Mouse (Mus musculus): Measurements from ENCODE around the gene Fam129b. TPM values are rescaled to one million over a fixed set of nuclear protein-coding genes. Genes with fewer than 3 reads are reported as not detected.

The Fam129b gene
- polyA plus RNA-seq, 1 experiment, result 22.9 TPM

GRCm38 (mm10) chr2:32869721-32870274, 6.1 kb upstream of the Fam129b start:
- no peak for DNase-seq
- TF ChIP-seq POLR2A (IDR thresholded peaks at IDR 0.05; ENCODE audit: control insufficient read depth, extremely low read depth, insufficient read depth, low read length, poor library complexity) (no peak), CTCF (IDR thresholded peaks at IDR 0.05; ENCODE audit: borderline replicate concordance, control insufficient read depth, extremely low read depth, insufficient read depth, low read length, poor library complexity) (no peak)
- H3K4me3 ChIP-seq (ENCODE audit: control insufficient read depth, insufficient read depth, low read length), result no peak overlapping the region
- peaks cover 8% of the 10 kb centered on the region; the same call in 1 of the 2 replicates for H3K4me1 ChIP-seq (replicated peaks; ENCODE audit: control insufficient read depth, insufficient read depth, low read length)
- peak overlapping the region; percentile 14; the same call in 1 of the 2 replicates for H3K27ac ChIP-seq (ENCODE audit: control insufficient read depth, insufficient read depth, low read length)
- peaks cover under 1% of the 10 kb centered on the region; the same call in 1 of the 2 replicates for H3K27me3 ChIP-seq (ENCODE audit: control insufficient read depth, insufficient read depth, low read length)
- H3K36me3 ChIP-seq (ENCODE audit: control insufficient read depth, insufficient read depth, low read length), result no peaks in the 10 kb centered on the region
- WGBS, result 70% methylated on average over 6 of the region's 6 CpGs

GRCm38 (mm10) chr2:32870275-32871100, 5.4 kb upstream of the Fam129b start:
- no peak for DNase-seq
- no peak for TF ChIP-seq POLR2A (IDR thresholded peaks at IDR 0.05; ENCODE audit: control insufficient read depth, extremely low read depth, insufficient read depth, low read length, poor library complexity)
- WGBS, result 34% methylated on average over 8 of the region's 8 CpGs
- peaks cover 4% of the 10 kb centered on the region; the same call in 1 of the 2 replicates for H3K27me3 ChIP-seq (ENCODE audit: control insufficient read depth, insufficient read depth, low read length)
- H3K4me3 ChIP-seq (ENCODE audit: control insufficient read depth, insufficient read depth, low read length), result no peak overlapping the region
- H3K27ac ChIP-seq (ENCODE audit: control insufficient read depth, insufficient read depth, low read length), result no peak overlapping the region; the same call in 1 of the 2 replicates
- no peaks in the 10 kb centered on the region for H3K36me3 ChIP-seq (ENCODE audit: control insufficient read depth, insufficient read depth, low read length)
- H3K4me1 ChIP-seq (replicated peaks; ENCODE audit: control insufficient read depth, insufficient read depth, low read length), result peaks cover 8% of the 10 kb centered on the region

- H3K27me3 ChIP-seq (ENCODE audit: control insufficient read depth, insufficient read depth, low read length), result peaks cover 13% of the 10 kb centered on the region; the same call in 1 of the 2 replicates
- no peak for DNase-seq
- TF ChIP-seq CTCF (IDR thresholded peaks at IDR 0.05; ENCODE audit: borderline replicate concordance, control insufficient read depth, extremely low read depth, insufficient read depth, low read length, poor library complexity) (no peak), POLR2A (IDR thresholded peaks at IDR 0.05; ENCODE audit: control insufficient read depth, extremely low read depth, insufficient read depth, low read length, poor library complexity) (no peak)
Measured at GRCm38 (mm10) chr2:32874070-32874469, 1.8 kb upstream of the Fam129b start.

GRCm38 (mm10) chr2:32874951-32875674, 801 bp upstream of the Fam129b start:
- peaks cover 14% of the 10 kb centered on the region for H3K4me1 ChIP-seq (replicated peaks; ENCODE audit: control insufficient read depth, insufficient read depth, low read length)
- peaks cover 13% of the 10 kb centered on the region; the same call in 1 of the 2 replicates for H3K27me3 ChIP-seq (ENCODE audit: control insufficient read depth, insufficient read depth, low read length)
- DNase-seq, result no peak
- TF ChIP-seq CTCF (IDR thresholded peaks at IDR 0.05; ENCODE audit: borderline replicate concordance, control insufficient read depth, extremely low read depth, insufficient read depth, low read length, poor library complexity) (no peak), POLR2A (IDR thresholded peaks at IDR 0.05; ENCODE audit: control insufficient read depth, extremely low read depth, insufficient read depth, low read length, poor library complexity) (no peak)
- WGBS, result 33% methylated on average over 15 of the region's 15 CpGs
- H3K4me3 ChIP-seq (ENCODE audit: control insufficient read depth, insufficient read depth, low read length), result no peak overlapping the region
- H3K27ac ChIP-seq (ENCODE audit: control insufficient read depth, insufficient read depth, low read length), result no peak overlapping the region
- H3K36me3 ChIP-seq (ENCODE audit: control insufficient read depth, insufficient read depth, low read length), result no peaks in the 10 kb centered on the region

More at GRCm38 (mm10) chr2:32874070-32874469, 1.8 kb upstream of the Fam129b start:
- Histone ChIP-seq H3K36me3 (ENCODE audit: control insufficient read depth, insufficient read depth, low read length) (no peaks in the 10 kb centered on the region), H3K4me1 (replicated peaks; ENCODE audit: control insufficient read depth, insufficient read depth, low read length) (peaks cover 19% of the 10 kb centered on the region), H3K4me3 (ENCODE audit: control insufficient read depth, insufficient read depth, low read length) (no peak overlapping the region), H3K27ac (ENCODE audit: control insufficient read depth, insufficient read depth, low read length) (no peak overlapping the region)
- 93% methylated on average over 3 of the region's 3 CpGs for WGBS

- Histone ChIP-seq H3K4me1 (replicated peaks; ENCODE audit: control insufficient read depth, insufficient read depth, low read length) (peaks cover 13% of the 10 kb centered on the region), H3K27ac (ENCODE audit: control insufficient read depth, insufficient read depth, low read length) (no peak overlapping the region), H3K36me3 (ENCODE audit: control insufficient read depth, insufficient read depth, low read length) (no peaks in the 10 kb centered on the region), H3K27me3 (ENCODE audit: control insufficient read depth, insufficient read depth, low read length) (peaks cover 13% of the 10 kb centered on the region; the same call in 1 of the 2 replicates), H3K4me3 (ENCODE audit: control insufficient read depth, insufficient read depth, low read length) (peak overlapping the region; percentile 52)
- 15% methylated on average over 20 of the region's 20 CpGs for WGBS
- no peak for DNase-seq
- no peak for TF ChIP-seq CTCF (IDR thresholded peaks at IDR 0.05; ENCODE audit: borderline replicate concordance, control insufficient read depth, extremely low read depth, insufficient read depth, low read length, poor library complexity)
- TF ChIP-seq POLR2A (IDR thresholded peaks at IDR 0.05; ENCODE audit: control insufficient read depth, extremely low read depth, insufficient read depth, low read length, poor library complexity), result no peak
Measured at GRCm38 (mm10) chr2:32876490-32877302, 782 bp downstream of the Fam129b start.

All from thymus, adult 2 months (tissue).